In the genomic region with DNA sequence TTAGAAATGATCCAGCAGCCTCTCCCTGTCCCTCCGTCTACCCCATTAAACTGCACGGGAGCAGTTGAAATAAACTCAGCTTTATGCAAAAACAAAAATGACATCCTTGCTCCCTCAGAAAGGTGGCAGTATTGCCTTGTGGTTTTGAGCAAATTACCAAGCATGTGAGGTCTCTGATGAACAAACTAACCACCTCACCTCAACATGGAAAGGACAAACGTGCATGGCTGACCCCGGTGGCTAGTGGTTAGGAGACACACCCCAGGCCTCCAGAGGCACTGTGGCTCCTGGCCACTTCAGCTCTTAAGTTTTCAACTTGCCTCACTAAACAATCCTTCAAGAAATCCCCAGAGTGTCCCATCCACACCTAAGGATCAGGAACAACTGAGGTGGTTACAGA, we compare ENCODE assay signal across 9 mouse cellular contexts. TPM values are rescaled to one million over a fixed set of nuclear protein-coding genes. Genes with fewer than 3 reads are reported as not detected.
DNase-seq lines count a peak whose midpoint lies in the region; ATAC-seq and TF ChIP-seq lines count a peak whose summit lies in the region.
"Had no signal": no experiment of that assay in that cellular context is flagged by ENCODE, and none has a peak within 500 bp of the region (broad histone marks: within the 10 kb centered on the region; RNA-seq: fewer than 3 reads in every experiment).

No protein-coding gene starts in this region.

- no peak overlapping the region for H3K4me3 ChIP-seq in forebrain, postnatal 0 days (ENCODE audit: low read depth, low read length)
- no peak overlapping the region for H3K4me3 ChIP-seq in forebrain, embryonic 15.5 days

- no peaks in the 10 kb centered on the region; the same call in 1 of the 2 replicates for H3K27me3 ChIP-seq in forebrain, postnatal 0 days (ENCODE audit: insufficient read depth, low read length)
- H3K27me3 ChIP-seq in forebrain, embryonic 15.5 days: peaks cover 16% of the 10 kb centered on the region; the same call in 1 of the 2 replicates

- no peaks in the 10 kb centered on the region for H3K36me3 ChIP-seq in forebrain, postnatal 0 days (ENCODE audit: insufficient read depth)
- no peaks in the 10 kb centered on the region for H3K36me3 ChIP-seq in forebrain, embryonic 15.5 days
- H3K36me3 ChIP-seq: G1E had no signal

- TF ChIP-seq CTCF in forebrain, postnatal 0 days (IDR thresholded peaks at IDR 0.05; ENCODE audit: low read depth): peak; percentile 77

- no peak overlapping the region for H3K27ac ChIP-seq in forebrain, postnatal 0 days (ENCODE audit: low read depth, low read length)
- H3K27ac ChIP-seq in forebrain, embryonic 15.5 days (replicated peaks): no peak overlapping the region

- ATAC-seq in forebrain, postnatal 0 days: no peak
- ATAC-seq in forebrain, embryonic 15.5 days (replicated peaks): no peak
- ATAC-seq in activated CD4-positive, CD25-positive, alpha-beta regulatory T cell, adult 4 months: no peak

- H3K9me3 ChIP-seq in forebrain, postnatal 0 days (ENCODE audit: low read length): no peaks in the 10 kb centered on the region
- no peaks in the 10 kb centered on the region for H3K9me3 ChIP-seq in forebrain, embryonic 15.5 days

- DNase-seq in forebrain, postnatal 0 days: peak; percentile 68
- peak; percentile 7 for DNase-seq in 3134 (ENCODE audit: extremely low read depth, insufficient read length, low spot score)
- peak; percentile 67 to 70 for DNase-seq in cerebellum, postnatal 10 days
- peak; percentile 13 to 28 for DNase-seq in kidney, postnatal 36 days
- DNase-seq in spleen, postnatal 14 days (ENCODE audit: low spot score in 2 of 2): no peak
- DNase-seq in thymus, postnatal 14 days: no peak

- no peak overlapping the region for H3K4me2 ChIP-seq in forebrain, postnatal 0 days (ENCODE audit: low read depth)
- H3K4me2 ChIP-seq in forebrain, embryonic 15.5 days (replicated peaks): no peak overlapping the region

- 0 out of 2 replicates have a peak, but pooled peaks cover 4% of the 10 kb centered on the region for H3K4me1 ChIP-seq in forebrain, postnatal 0 days (ENCODE audit: insufficient read depth)
- peaks cover 15% of the 10 kb centered on the region for H3K4me1 ChIP-seq in forebrain, embryonic 15.5 days

- WGBS in forebrain, postnatal 0 days: 54% methylated on average over 4 of the region's 4 CpGs
- WGBS in forebrain, embryonic 15.5 days: 58% methylated on average over 4 of the region's 4 CpGs

- H3K9ac ChIP-seq in forebrain, postnatal 0 days: no peak overlapping the region
- H3K9ac ChIP-seq in forebrain, embryonic 15.5 days (replicated peaks): no peak overlapping the region

RNA-seq across cellular contexts. Expression of a gene that starts 1.5 kb away (rescaled TPM):
- 0.08 and 0.38 TPM in 2 replicates for total RNA-seq in forebrain, postnatal 0 days (2014; rRNA removed)
- 0.07 and 0.08 TPM in 2 replicates for polyA plus RNA-seq in forebrain, postnatal 0 days (2015; fragmentation: Nextera tagmentation; extraction: Ambion mirVana)
- 0.22 and 0.45 TPM in 2 replicates for polyA plus RNA-seq in forebrain, embryonic 15.5 days (2015; fragmentation: Nextera tagmentation; extraction: Ambion mirVana)
- polyA plus RNA-seq in activated CD4-positive, CD25-positive, alpha-beta regulatory T cell, adult 4 months (2017; shearing (Covaris generic)): not detected
- polyA plus RNA-seq: G1E had no signal

Comparison
In these comparisons a context has a peak if more than half of its experiments do, and no peak if none do; other contexts are left out.
1. DNase-seq: peak in forebrain, postnatal 0 days (single experiment), 3134 (single experiment), cerebellum, postnatal 10 days (2 of 2) and kidney, postnatal 36 days (2 of 2); none in spleen, postnatal 14 days (0 of 2) and thymus, postnatal 14 days (single experiment).